Mouse (Mus musculus) mammary gland, adult 2 months (tissue): Measurements from ENCODE around the gene Slc22a3. TPM values are rescaled to one million over a fixed set of nuclear protein-coding genes. Genes with fewer than 3 reads are reported as not detected.

Source experiments
- polyA plus RNA-seq: library from polyadenylated mRNA; depleted of rRNA; stranded (reverse); fragments of >200 nt; gene quantifications from 2 replicates; pipeline ENCODE4 v1.2.3, GENCODE M21; 2012; ENCODE audit warnings: low replicate concordance; rRNA removed

Gene Slc22a3
- 20.7 and 23.0 TPM in 2 replicates for polyA plus RNA-seq

GRCm38 (mm10) chr17:12507654-12508204 lies at the start of gene Slc22a3:
TSS of gene Slc22a3 (minus strand) at chr17:12507704.

DNA sequence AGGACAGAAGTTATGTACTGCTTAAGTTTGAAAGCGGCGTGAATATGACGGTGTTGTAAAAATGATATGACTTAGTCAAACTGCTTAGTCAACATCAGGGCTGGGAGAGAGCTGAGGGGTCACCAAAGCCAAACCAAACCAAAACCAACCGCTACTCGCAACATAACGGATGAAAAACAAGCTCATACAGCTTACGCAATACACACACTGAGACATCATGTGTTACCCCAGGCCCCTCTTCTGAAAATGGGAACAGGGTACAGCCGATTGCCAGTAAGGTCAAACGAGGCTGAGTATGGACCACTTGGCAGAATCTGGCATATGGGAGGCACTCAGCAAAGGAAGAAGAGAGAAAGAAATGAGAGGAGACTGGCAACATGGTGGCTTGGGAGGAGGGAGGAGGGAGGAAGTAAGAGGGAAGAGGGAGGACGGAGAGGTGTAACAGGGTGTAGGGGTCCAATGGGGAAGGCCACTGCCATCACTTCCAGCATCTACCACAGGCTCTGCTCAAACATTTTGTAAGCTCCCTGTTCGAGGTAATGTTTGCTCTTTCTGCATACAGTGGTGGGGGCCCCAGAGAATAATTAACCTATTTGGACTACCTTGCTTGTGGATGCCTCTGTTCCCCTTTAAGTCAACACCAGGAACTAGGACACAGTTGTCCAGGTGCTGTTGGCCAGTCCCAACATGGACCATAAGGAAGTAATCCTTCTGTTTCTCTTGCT lies 129.4 kb downstream of the Slc22a3 start, which contains the start of gene Plg:
Plg (plus strand) TSS at position 628 of the 725 bp plus-strand sequence.

Other genes starting within 250 kb of the Slc22a3 start
- 13.5 and 63.7 TPM in 2 replicates for gene Map3k4, start 188.9 kb downstream of the Slc22a3 start, polyA plus RNA-seq
- gene Plg, start 129.1 kb downstream of the Slc22a3 start, polyA plus RNA-seq, result 2.6 TPM in 1 of 2 replicates, not detected in the other
- gene Slc22a2, start 76.4 kb upstream of the Slc22a3 start, polyA plus RNA-seq, result 0.32 and 0.79 TPM in 2 replicates
- 1.3 TPM in 1 of 2 replicates, not detected in the other for gene Slc22a1, start 168.1 kb upstream of the Slc22a3 start, polyA plus RNA-seq